Mouse (Mus musculus) bone marrow macrophage, adult 2 months (primary cell): ENCODE results near the gene Cdyl.

Experiments used
- CTCF ChIP-seq: IDR thresholded peaks from 2 replicates; pipeline ENCODE4 v1.5.1; 2012; ENCODE audit warnings: low read depth, mild to moderate bottlenecking, low read length, moderate library complexity
- POLR2A ChIP-seq: IDR thresholded peaks from 2 replicates; pipeline ENCODE4 v1.6.1; 2012; ENCODE audit warnings: mild to moderate bottlenecking, low read depth, low read length, borderline replicate concordance

DNA sequence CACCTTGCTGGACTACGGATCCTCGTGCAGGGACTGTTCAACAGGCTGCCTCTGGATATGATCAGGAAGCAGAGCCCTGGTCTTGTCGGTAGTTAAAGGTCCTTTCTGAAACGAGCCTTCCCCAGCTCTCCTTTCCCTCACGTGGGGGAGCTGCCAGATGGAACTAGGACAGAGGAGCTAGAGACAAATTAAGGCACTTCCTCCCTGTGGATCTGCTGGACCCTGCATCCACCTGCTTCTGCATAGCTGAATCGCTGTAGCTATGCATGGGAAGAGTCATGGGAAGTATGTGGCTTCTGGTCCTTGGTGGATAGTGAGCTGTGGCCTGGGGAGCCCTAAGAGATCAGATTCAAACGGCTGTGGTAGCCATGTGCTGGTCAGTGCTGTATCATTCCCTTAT, 134.7 kb downstream of the Cdyl start:
- TF ChIP-seq POLR2A (no peak), CTCF (no peak)
